Mouse (Mus musculus) spleen, adult 12 weeks (tissue): ENCODE results near the gene Acvr1.

ENCODE experiments used
- DNase-seq: peaks from one replicate; pipeline ENCODE4 v3.0.0; 2022; ENCODE audit warnings: low spot score

Acvr1 gene

DNA sequence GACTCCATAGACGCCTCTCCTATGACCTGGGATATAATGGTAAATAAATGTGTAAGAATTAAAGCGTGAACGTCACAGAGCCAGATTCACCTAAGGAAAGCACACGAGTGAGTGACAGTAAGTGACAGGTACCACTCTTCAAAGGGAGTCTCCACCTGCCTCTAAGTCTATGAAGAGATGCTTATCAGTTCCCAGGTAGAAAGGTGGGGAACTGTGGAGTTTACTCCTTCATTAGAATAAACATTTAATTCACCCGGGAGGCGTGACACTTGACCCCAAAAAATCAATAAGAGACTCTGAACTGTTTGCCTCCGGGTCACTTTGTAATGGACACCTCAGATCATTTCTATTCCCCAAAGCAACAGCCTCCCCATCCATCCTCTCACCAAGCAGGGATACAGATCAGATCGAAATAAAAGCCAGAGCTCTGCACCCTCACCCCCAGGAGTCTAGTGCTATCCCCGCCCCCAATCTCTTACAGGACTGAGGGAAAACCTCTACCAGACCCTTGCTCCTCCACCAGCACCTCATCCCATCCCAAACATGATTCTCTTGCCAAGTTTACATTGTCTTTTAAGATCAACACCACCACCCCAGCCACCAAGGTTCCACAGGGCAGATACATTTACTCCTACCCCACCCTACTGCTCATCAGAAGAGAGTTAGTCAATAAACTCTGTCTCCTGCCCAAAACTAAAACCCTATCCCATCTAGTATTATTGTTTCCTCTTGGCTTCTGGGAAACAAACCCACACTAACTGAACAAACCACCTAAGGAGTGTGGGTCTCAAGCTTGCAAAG is 9.7 kb downstream of the Acvr1 start:
- no peak for DNase-seq

DNA sequence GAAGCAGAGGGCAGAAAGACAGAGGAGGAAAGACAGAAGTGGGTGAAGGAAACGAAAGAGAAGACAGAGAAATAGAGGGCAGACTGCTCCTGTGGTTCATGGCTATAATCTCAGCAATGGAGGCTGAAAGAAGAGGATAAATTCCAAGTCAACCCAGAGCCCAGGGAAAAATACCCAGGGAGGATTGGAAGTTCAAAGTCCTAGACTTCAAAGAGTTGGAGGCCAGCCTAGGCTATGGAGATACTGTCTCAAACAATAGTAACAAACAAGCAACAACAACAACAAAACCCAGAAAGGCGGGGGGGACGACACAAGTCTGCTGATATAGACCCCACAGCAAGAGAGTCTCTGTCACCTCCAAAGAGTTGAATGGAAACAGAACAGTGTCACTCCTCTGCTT is 14.7 kb downstream of the Acvr1 start:
- no peak for DNase-seq

DNA sequence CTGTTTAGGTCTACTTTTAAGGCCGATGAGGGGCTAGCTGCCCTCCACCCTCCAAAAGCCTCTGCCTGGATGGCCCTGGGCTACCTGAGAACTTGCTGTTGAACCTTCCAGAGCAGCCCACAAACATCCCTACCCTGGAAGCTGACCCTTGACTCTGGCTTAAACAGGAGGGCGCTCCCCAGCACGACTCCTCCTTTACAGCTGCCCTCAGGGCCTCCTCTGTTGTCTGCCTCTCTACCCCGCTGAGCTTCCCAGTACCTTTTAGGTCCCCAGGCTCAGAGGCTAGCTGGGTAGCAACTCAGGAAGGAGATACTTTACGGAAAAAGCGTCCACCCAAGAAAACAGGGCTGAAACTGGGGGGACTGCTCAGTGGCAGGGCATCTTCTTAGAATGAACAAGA is 15.1 kb downstream of the Acvr1 start:
- no peak for DNase-seq

DNA sequence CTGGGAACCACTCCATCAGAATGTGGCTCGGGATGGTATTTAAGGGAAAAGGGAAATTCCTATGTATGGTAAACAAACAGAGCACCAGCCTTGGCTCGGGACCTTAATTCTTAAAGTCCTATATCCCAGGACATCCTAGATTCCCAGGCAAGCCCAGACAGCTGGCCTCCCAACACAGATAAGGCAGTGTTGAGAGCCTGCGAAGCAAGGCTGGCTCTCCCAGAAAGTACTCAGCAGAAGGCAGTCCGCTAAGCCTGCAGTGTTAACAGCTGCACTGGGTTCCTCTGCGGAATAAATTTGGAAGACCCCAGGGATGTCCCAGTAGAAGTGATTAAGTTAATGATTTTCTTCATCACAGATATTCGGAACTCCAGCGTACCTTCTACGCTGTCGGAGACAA is 16.5 kb downstream of the Acvr1 start:
- DNase-seq: no peak

DNA sequence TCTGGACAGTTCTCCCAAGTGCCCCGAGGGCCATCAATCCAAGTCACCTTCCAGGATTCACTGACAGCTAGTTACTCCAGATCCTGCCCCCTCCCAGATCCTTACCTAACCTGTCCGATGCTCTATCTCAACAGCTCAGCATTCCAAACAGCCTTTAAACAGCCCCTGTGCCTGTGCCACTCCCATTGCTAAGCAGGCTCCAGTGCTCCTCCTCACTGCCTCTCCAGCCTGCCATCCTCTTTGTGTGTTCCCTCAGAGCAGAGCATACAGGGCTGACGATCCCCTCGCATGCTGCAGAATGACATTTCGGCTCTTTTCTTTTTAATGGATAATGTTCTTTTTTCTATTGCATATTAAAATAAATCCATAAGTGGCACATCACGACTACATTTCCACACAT is 17.0 kb downstream of the Acvr1 start:
- no peak for DNase-seq

DNA sequence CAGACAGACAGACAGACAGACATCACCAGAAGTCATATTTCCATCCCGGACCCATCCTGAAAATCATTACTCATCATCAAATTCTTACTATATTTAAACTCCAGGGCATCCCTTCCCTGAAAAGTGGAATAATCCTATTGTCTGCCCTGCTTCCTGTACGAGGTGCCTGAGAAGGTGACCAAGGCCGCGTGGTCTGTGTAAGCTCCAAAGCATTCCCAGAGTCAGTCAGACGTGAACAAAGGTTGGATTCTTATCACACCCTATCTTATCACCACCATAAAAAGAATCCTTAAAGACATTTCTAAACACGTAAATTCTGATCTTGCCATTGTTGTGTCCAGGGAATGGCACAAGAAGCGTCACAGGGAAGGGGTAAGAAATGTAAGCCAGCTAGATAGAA is 18.0 kb downstream of the Acvr1 start:
- DNase-seq: no peak

DNA sequence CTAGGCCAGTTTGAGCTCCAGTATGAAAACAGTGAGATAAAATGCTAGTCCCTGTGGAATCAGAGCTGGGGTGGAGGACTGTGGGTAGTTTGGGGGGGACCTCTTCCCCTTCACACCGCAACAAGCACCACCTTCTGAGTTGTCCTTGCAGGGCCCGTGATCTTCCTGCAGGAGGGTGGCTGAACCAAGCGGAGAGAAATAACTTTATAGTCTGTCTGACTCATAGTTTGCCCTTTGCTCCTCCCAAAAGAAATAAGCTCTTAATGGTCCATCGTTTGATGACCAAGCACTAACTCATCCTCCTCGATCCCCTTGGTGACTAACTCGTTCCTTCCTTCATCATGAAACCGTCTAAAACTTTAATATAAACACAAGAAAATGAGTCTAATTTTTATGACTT is 20.7 kb downstream of the Acvr1 start:
- DNase-seq: no peak

DNA sequence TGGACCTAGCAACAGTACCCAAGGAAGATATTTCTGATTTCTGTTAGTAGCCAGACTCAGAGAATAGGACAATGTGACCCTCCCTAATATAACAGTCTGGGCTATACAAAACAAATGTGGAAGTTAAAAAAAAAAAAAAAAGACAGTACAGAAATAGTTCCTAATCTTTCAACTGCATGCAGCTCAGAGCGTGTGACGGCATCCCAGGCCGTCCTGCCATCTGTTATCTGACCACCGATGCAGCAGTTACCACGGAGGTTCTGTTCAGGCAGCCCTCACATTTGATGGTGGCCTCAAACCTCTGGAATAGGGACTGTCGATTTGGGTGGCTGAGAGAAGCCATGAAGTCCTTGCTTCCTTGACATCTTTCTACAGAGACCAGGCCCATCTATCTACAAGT is 22.6 kb downstream of the Acvr1 start:
- DNase-seq: no peak

DNA sequence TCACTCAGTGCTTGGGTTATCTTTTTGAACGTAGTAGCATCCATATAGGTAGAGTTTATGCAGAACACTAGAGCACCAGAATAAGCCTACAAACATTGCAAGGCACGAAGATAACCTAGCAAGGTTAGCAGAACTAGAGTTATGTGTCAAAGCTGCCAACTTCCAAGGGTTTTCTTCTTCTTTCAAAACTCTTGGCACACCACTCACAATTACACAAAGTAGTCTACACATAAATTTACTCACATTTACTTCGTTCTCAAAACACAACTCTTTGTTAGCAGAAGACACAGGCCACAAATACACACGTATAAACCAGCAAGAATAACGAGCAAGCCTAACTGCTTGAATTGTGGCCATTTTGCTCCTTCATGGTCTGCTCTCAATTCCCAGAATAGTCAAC is 23.7 kb downstream of the Acvr1 start:
- DNase-seq: no peak

DNA sequence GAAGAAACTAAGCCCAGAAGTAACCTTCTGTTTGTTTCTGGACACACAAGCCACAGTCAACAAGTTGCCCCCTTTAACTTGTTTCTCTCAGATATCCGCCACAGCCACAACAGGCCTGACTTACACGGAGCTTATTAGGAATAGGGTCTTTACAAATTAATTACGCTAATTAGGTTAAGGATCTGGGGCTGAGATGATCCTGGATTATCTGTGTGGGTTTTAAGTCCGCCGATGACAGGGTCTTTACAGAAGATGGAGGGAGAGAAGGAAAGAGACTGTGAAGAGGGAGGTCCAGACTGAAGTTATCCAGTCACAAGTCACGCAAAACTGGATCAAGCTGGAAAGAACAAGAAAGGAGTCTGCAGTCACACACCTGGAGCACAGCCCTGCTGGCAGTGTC is 28.8 kb downstream of the Acvr1 start:
- no peak for DNase-seq

DNA sequence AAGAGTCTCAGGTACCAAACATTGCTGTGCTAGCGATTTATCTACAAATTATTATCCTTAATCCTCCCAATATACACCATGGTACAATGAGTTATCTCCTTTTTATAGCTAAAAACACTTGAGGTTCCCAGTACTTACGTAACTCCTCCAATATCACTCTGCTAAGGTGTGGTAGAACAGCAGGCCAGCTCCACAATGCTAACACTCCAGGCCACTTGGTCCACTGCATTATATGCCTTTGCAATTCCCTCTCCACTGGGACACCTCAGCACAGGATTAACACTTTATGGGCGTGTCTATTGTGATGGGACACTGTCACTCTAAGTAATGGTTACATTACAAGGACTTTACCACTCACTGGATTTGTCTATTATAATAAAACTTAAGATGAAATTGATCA is 30.2 kb downstream of the Acvr1 start:
- no peak for DNase-seq

DNA sequence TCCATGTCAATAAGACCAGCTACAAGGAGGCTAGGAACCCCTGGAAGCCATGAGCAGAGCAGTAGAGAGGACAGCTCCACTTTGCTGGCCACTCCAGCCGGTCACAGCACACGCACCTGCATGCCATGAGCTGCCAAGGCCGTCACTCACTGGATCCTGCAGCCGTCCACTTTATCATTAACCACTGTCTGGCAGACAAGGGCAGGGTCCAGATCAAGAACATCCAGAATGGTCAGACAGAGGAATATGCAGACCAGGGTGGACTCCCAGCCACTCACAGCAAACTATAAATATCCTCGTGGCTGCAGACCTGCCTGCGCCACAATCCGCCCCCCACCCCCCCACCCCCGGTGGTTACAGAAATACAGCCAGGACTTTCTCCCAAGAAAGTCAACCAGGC is 31.7 kb downstream of the Acvr1 start:
- no peak for DNase-seq

DNA sequence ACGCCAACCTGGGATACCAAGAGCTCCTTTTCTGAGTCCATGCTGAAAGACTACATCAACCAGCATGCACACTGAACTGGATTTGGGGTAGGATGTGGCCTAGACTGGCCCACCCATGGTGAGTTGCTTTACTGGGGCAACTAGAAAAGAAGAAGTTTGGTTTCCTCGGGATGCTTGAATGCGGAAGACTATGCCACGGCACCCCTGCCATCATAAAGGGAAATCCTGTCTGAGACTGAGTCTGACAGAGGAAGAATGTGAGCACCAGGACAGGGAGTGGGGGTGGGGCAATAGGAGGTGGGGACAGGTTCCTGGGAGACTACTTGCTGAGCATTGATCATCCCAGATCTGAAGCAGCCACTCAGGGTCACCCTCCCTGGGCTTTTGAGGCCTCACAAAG is 32.6 kb downstream of the Acvr1 start:
- DNase-seq: no peak

DNA sequence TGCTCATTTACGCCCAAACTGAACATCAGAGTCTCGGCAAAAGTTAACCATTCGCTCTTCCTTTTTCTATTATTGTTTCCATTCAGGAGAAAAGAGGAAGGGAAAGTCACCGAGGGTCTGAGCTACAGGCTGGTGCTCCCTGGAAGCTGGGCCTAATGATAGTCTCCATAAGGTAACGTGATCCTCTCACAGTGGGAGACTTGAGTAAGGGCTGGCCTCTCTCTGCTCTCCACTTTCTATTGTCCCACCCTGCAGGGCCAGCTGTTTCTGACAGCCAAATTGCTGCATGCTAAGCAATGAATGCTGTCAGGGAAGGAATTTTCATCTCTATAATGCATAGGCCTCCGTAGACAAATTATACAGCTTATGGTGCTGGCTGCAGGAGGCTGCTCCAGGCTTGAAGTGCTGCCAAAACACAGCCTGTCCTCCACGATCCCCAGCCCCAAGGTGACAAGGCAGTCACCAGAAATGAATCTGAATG is 33.4 kb downstream of the Acvr1 start:
- DNase-seq: no peak

DNA sequence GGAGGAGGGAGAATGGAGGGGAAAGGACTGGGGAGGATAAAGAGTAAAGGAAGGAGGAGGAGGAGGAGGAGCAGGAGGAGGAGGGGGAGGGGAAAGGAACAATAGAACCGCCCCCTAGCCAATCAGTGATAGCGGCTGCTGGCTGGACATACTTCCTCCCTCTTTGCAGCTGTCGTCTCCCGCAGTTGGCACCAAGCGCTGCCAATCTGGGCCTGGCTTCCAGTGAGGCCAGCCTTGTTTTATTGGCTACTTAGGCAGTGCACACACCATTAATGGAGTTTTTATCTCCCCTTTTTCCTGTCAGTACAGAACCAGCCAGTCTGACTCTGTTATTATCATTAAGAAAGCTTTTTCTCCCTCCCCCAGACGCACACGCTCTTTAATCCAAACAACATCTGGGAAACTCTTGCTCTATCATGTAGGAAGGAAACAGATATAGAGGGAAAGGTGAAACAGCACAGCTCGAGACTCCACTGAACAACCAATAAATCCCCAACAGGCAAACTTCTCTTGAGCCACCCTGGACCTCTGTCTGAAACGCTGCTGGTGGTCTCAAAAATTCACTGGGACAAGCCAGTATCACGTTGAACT is 34.6 kb downstream of the Acvr1 start:
- no peak for DNase-seq

DNA sequence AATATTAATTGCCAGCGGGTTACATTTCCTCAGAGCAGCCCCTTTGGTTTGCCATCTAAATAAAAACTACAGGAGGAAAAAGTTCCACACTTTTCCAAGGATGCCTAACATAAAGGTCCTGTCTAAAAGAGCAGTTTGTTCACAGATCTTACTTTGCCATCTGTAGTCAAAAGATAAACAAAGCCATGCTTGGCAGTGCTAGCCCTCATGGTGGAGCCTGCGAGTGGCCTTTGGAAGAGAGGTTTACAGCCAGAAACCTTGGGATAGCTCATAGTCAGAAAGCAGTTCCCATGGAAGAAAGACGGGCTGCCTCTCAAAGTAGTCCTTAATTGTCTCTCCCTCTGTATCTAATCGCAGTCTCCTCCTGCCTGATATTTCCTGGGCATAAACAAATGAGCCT is 36.4 kb downstream of the Acvr1 start:
- DNase-seq: no peak

DNA sequence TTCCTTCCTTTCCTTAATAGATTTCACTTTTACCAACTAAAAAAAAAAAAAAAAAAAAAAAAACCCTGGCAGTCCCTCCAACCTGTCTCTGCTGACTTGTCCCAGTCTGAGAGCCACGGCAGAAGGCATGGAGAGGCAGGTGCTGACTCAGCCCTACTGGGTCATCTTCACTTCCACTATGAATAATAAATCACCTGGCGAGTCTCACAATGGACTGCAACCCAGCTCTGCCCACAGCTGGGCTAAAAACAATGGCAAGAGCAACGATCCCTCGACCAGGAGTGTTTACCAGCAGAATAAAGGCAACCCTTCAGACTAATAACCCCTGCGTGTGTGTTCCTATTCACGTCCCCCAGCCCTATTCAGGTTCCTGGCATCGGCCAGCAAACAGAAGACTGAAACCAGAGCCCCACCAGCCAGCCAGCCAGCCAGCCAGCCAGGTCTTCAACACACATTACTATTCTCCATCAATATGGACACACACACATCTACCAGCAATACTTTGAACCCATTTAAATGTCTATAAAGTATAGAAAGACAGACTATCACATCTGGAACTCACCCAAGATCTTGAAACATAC is 37.0 kb downstream of the Acvr1 start:
- DNase-seq: no peak

DNA sequence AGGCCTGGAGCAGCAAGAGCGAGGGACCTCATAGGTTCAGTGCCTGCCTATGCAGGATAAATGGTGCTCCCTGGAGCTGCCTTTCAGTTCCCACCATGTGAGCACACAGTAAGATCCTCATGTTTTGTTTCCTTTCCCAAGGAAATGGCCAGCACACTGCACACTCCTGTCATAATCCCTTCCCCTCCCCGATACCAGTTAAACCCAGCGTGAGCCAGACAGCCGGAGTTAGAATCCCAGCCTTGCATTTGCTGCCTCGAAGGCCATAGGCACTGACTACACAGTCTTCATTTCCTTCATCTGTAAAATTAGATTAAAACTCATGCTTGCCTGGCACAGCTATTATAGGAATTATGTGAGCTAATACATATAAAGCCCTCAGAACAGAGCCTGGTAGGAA is 37.6 kb downstream of the Acvr1 start:
- no peak for DNase-seq

DNA sequence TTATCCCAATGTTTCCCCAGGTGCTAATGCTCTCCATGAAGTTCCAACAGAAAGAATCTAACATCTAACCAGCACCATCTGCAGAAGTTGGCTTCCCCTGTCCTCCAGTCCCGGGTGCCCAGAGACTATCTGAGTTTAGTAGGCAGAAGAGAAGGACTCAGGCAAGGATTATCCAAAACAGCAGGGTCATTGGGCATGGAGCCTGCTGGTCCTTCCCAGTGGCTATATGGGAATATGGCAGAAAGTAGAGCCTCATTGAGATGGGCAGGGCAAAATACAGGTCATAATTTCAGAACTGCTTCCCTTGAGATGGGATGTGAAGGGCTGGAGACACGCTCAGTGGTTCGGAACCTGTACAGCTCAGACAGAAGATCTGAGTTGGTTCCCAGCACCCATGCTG is 39.2 kb downstream of the Acvr1 start:
- no peak for DNase-seq

DNA sequence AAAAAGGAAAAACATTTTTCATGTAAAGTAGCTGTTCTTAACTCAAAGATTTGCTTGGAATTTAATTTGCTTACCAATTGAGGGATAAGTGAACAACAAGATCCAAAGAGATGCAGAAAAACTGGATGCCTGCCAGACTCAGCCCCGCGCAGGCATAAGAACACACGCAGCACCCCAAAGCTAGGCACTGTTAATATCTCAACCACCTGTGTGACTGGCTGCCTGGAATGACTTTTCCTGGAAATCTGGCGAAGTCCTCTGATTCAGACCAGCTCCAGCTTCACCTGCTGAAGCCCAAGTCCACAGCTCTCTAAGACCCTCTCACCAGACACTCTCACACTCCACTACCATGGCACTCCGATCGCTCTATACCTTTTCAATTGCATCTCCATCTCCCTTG is 42.6 kb downstream of the Acvr1 start:
- DNase-seq: no peak

DNA sequence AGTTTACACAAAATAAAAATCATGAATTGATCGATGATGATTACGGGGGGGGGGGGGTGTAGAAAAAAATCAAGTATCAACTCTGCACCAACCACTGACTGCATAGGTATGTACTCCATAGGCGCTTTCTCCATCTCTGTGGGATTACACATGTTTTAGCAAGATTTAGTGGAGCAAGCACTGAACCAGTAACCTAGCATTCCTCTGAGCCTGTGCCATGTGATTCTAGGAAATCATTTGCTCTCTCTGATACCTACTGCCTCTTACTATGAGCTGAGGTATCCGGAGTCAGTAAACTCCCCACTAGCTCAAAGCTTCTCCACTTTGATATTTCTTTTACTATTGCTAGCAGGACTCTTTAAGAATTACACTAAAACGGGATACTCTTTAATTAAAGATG is 43.1 kb downstream of the Acvr1 start:
- no peak for DNase-seq

DNA sequence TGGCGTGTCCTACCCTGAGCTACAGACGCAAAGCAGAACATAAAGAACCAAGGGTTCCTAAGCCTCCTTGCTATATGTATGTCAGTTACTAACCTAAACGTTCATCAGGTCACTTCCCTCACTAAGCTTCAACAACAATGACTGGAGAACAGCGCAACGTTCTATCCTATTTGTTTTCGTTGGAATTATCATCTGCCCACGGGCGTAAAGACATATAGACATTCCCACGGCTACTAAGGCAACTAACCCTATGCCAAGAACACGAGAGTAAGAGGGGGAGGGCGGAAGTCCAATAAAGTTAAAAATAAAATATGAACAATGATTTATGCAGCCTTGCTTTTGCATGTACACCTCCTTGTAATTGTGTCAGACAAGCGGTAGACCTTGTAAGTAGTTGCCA is 43.9 kb downstream of the Acvr1 start:
- no peak for DNase-seq

DNA sequence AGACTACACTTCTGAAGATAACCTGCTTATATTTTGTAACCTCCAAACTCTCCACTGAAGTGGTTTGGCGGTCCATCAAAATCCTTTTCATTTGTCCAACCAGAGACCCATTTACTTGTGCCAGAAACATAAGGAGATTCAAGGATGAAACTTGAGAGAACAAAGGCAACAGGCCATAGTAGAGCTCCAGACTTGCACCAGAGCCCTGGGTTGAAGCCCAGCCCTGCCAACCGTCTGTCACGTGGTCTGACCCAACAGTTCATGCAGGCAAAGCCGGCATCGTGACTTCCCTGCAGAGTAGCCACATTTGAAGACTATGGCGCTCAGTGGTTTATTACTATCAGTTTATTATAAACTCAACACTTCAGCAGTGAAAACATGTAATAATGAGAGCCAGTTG is 45.3 kb downstream of the Acvr1 start:
- DNase-seq: no peak

DNA sequence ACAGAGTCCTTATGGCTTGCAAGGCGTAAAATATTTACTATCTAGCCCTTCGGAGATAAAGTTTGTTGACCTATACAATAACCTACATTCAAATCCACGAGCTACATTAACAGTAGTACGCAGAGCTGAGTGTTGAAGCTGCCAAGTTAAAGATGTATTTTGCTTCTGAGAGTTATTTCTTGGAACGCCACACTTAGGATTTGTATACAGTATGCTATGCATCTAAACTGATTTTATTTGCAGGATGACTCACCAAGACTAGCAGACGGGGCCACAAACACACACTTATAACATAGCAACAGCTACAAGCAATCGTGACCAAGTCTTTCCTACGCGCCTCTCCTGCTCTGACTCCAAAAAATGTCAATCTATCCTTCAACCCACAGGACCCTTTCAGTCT is 46.2 kb downstream of the Acvr1 start:
- no peak for DNase-seq
